Mouse (Mus musculus): ENCODE measurements around the gene Kctd7. TPM values are rescaled to one million over a fixed set of nuclear protein-coding genes. Genes with fewer than 3 reads are reported as not detected.

The Kctd7 gene
- total RNA-seq, 4 experiments from 2014 or later, result 2.0 to 4.1 (median 3.5) TPM

DNA sequence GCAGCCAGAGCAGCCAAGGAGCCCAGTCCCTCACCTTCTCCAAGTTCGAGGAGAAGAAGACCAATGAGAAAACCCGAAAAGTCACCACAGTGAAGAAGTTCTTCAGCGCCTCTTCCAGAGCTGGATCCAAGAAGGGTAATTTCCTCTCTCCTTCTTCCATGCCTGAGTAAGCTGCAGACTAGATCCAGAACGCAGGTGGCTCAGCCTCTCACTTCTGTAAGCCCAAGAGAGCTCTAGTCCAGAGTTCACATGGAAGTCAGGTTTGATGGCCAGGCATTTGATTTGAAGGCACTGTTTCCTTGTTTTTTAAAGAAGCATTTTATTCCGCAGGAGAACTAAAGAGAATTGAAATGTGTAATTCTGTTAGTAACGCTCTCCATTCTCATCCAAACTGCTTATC, 46.2 kb downstream of the Kctd7 start:
- no peak for DNase-seq (ENCODE audit: low spot score in 2 of 2)

DNA sequence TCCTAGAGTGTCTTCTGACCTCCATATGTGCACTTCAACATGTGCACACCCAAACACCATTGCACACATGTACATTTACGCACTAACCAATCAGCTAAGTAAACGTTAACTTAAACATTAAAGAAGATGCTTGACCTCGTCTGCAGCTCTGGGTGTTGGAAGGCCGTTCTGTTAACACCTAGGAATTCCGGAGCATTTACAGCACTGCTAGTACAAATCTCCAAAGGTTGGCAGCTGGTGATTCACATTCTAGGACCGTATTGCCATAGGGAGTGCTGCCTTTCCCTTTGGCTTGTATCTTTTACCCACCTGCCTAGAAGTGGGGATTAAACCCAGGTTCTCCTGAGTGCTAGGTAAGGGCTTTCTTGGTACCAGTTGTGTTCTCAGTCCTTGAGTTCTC, 47.2 kb downstream of the Kctd7 start:
- DNase-seq (ENCODE audit: low spot score in 2 of 2), result no peak

DNA sequence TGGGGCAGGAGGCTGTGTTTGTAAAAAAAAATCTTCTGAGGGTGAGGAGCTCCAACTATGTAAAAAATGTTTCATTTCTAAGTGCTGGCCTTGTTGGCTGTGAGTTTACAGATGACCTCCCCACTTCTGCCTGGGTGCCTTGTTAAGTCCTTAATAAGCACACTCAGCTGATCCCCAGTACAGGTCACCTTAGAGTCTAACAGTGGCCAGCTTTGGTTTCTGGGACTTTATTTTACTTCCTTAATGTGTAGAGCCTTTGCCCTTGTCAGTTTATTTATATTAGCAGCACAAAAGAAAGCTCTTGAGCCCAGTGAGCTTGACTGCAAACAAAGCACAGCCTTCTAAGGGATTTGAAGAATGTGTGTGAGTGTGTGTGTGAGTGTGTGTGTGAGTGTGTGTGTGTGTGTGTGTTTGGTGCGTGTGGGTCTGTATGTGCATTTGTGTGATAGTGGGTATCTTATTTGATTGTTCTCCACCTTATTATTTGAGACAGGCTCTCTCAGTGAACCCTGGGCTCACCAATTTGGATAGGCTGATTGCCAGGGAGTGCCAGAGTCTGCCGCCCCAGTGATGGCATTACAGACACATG, 47.8 kb downstream of the Kctd7 start:
- no peak for DNase-seq (ENCODE audit: low spot score in 2 of 2)

DNA sequence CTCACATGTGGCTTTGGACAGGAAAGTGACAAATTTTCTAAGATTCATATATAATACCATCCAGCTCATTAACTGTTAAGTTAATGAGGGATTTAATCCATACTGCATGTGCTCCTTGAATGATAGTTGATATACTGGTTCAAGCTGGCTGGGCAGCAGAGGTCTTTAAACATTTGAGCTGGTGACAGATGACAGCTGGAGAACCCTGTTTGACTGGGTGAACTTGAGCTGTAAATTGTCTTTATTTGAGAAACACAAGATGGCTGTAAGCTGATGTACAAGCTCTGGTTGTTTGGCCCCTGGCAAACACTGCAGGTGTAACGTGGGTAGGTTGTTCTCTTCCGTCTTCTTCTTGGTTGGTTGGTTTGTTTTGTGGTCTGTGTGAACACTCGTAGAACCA, 49.1 kb downstream of the Kctd7 start:
- no peak for DNase-seq (ENCODE audit: low spot score in 2 of 2)

DNA sequence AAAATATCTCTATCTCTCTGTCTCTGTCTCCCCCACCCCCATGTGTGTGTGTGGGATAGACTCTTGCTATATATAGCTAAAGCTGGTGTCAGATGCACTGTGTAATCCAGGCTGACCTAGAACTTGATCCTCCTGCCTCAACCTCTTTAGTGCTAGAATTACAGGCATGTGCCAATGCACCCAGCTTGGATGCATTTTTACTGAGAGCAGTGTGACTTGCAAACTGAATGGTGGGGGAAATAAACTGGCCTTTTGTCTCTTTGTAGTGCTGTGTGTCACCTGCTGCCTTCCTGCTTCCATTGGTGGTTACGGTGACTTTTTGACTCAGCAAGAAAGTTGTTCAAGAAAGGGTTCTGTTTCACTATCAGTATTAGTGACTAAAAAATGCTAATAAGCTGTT, 51.6 kb downstream of the Kctd7 start:
- peak in 1 of 2 experiments; percentile 44 for DNase-seq (ENCODE audit: low spot score in 2 of 2)

DNA sequence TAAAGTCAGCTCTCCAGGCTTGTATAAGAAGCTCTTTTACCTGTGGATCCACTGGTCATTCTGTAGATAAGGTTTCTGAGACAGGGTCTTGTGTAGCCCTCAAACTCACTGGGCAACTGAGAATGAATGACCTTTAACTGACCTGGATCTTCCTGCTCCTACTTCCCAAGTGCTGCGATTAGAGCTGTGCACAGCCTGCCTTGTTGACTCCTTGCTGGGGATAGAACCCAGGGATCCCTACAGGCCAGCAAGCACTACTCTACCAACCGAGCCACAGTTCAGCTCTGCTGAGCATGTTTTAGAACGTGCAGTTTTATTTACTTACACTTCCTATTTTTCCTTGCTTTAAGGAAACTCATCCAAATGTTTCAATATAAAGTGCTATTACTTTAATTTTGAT, 52.8 kb downstream of the Kctd7 start:
- DNase-seq (ENCODE audit: low spot score in 2 of 2), result no peak

DNA sequence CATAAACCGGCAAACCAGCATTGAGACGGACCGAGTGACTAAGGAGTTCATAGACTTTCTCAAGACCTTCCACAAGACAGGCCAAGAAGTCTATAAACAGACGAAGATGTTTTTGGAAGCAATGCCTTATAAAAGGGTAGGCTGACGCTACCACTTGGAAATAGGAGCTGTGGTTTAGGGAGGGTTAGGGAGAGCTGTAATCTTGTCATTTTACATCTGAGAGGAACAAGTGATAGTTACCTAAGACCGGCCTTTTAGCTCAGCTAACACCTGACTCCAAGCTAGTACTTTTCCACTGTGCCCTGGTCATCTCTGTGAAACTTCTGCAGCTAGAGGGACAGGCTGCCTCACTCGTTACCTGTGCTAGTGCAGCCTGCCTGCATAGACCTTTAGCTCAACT, 53.3 kb downstream of the Kctd7 start:
- DNase-seq (ENCODE audit: low spot score in 2 of 2), result peak; percentile 30 to 35

DNA sequence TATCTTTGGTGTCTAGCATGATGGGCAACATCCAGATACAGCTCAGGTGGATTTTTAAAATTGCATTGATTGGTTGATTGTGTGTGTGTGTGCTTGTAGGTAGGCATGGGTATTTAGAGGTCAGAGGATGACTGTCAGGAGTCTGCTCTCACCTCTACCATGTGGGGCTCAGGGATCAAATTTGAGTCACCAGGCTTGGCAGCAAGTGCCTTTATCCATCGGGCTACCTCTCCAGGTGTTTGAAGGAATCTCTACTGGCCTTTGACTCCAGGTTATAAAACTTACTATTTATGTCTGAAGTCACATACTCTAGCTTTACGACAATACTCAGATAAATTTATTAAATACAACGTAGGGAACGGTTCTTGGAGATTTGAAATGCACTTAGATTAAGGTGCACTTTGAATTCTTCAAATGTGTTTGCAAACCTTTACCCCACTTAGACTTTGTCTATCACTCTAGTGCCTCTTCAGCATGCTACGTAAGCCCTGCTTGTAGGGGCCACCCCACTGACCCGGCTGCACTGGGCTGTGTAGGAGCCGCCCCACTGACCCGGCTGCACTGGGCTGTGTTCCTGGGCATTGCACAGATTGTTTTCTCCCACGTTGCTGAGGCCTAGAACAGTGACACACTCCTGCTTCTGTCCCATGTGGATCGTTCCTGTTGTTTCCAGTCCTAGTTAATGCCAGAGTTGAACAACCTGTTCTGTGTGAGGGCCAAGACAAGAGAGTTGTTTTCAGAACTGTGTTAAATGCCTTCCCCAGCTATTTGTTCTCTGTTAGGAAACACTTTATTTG, 55.8 kb downstream of the Kctd7 start:
- DNase-seq (ENCODE audit: low spot score in 2 of 2), result no peak

DNA sequence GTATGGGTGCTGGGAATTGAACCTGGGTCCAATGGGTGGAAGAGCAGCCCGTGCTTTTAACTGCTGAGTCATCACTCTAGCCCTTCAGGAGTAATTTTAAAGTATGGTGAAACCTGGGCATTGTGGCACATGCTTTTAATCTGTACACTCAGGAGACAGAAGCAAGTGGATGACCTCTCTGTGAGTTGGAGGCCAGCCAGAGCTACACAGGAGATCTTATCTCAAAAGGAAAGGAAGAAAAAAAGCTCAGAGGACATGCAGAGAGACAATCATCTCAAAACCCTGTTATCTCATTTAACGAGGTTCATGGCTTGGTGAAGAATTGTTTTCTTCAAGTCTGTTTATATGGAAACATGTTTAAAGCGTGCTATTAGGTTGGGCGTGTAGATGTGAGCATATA, 59.3 kb downstream of the Kctd7 start:
- no peak for DNase-seq (ENCODE audit: low spot score in 2 of 2)

DNA sequence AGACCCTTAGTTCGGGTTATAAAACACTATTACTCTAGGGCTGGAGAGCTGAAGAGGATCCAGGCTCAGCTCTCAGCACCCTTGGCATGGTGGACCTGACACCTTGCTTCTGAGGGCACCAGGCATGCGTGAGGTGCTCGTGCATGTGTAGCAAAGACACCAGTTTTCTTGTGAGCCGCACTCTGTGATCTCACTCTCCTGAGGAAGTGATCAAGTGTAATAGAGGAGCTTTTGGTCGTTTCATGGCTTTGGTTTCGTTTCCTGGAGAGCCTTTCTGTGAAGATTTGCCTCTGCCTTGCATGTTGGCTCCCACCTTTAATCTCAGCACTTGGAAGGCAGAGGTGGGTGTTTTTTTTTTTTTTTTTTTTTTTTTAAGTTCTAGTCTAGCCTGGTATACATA, 59.9 kb downstream of the Kctd7 start:
- DNase-seq (ENCODE audit: low spot score in 2 of 2), result no peak

Other genes with a start within 250 kb of the Kctd7 start
- under 1 TPM; 0.25 to 0.59 (median 0.46) TPM for gene Zbed5, start 249.1 kb upstream of the Kctd7 start, total RNA-seq (2022)
- 100 to 1,000 TPM; 317 to 357 (median 343) TPM for gene Phkg1, start 246.3 kb upstream of the Kctd7 start, total RNA-seq (2022)
- under 1 TPM in 1 of 4 experiments, not detected in 3; 0.44 TPM for gene Nupr1l, start 236.3 kb upstream of the Kctd7 start, total RNA-seq (2022)
- 10 to 100 TPM; 22.4 to 29.6 (median 24.0) TPM for gene Vkorc1l1, start 202.9 kb upstream of the Kctd7 start, total RNA-seq (2022)
- 1 to 10 TPM; 7.2 to 9.1 (median 8.4) TPM for gene Gusb, start 141.8 kb upstream of the Kctd7 start, total RNA-seq (2022)
- gene Asl, start 115.6 kb upstream of the Kctd7 start, total RNA-seq (2022), result 10 to 100 TPM in 3 of 4 experiments, 1 to 10 TPM in 1; 8.4 to 16.5 (median 11.7) TPM
- gene Crcp, start 115.6 kb upstream of the Kctd7 start, total RNA-seq (2022), result 10 to 100 TPM; 18.0 to 22.5 (median 20.7) TPM
- gene Tpst1, start 71.5 kb upstream of the Kctd7 start, total RNA-seq (2022), result 1 to 10 TPM; 3.7 to 4.5 (median 4.0) TPM
- 100 to 1,000 TPM in 3 of 4 experiments, 10 to 100 TPM in 1; 94.6 to 134 (median 116) TPM for gene Rabgef1, start 26.9 kb downstream of the Kctd7 start, total RNA-seq (2022)
- 10 to 100 TPM; 52.7 to 61.0 (median 55.8) TPM for gene Tmem248, start 72.2 kb downstream of the Kctd7 start, total RNA-seq (2022)
- 10 to 100 TPM; 26.8 to 34.1 (median 28.8) TPM for gene Sbds, start 110.7 kb downstream of the Kctd7 start, total RNA-seq (2022)
- gene Tyw1, start 110.8 kb downstream of the Kctd7 start, total RNA-seq (2022), result 10 to 100 TPM in 2 of 4 experiments, 1 to 10 TPM in 2; 9.6 to 13.8 (median 11.3) TPM
- gene Caln1, start 224.6 kb downstream of the Kctd7 start, total RNA-seq (2022), result under 1 TPM in 2 of 4 experiments, not detected in 2; 0.02 to 0.05 TPM
- not detected for gene A330070K13Rik, start 239.8 kb downstream of the Kctd7 start, total RNA-seq (2022)

All from gastrocnemius, adult 8-10 months (tissue).